Mouse (Mus musculus) heart, embryonic 16.5 days (tissue): ENCODE data around the gene Ebf3. TPM values are rescaled to one million over a fixed set of nuclear protein-coding genes. Genes with fewer than 3 reads are reported as not detected.

Source experiments
- ATAC-seq: fragments of 200-750 bp; cut with Nextera tagmentation; replicated peaks from 2 replicates; pipeline ENCODE4 v1.8.0; 2017; ENCODE audit warnings: moderate number of reproducible peaks; ENCODE audit not compliant: insufficient read depth, low FRiP score; ENCODE audit errors: extremely low read depth
- H3K27ac ChIP-seq: fragments of 300-500 bp; sonication (generic); 2 replicates; pipeline ENCODE4 v1.5.1; 2014; ENCODE audit warnings: mild to moderate bottlenecking, low read length, control low read depth, moderate library complexity
- H3K27me3 ChIP-seq: fragments of 300-500 bp; sonication (generic); 2 replicates; pipeline ENCODE4 v1.6.1; 2014; ENCODE audit warnings: low read length, mixed read lengths; ENCODE audit not compliant: control insufficient read depth, insufficient read depth
- H3K36me3 ChIP-seq: fragments of 300-500 bp; sonication (generic); 2 replicates; pipeline ENCODE4 v1.6.1; 2014; ENCODE audit not compliant: control insufficient read depth, insufficient read depth
- H3K4me1 ChIP-seq: fragments of 300-500 bp; sonication (generic); 2 replicates; pipeline ENCODE4 v1.6.1; 2014; ENCODE audit warnings: low read length, mixed read lengths; ENCODE audit not compliant: control insufficient read depth, insufficient read depth
- H3K4me2 ChIP-seq: fragments of 300-500 bp; sonication (generic); 2 replicates; pipeline ENCODE4 v1.6.1; 2014; ENCODE audit warnings: low read depth, mild to moderate bottlenecking, control low read depth, low read length
- H3K4me3 ChIP-seq: fragments of 300-500 bp; sonication (generic); 2 replicates; pipeline ENCODE4 v1.5.1; 2014; ENCODE audit warnings: mild to moderate bottlenecking, control low read depth, low read length
- H3K9ac ChIP-seq: fragments of 300-500 bp; sonication (generic); 2 replicates; pipeline ENCODE4 v1.6.1; 2014; ENCODE audit warnings: low read length, control low read depth
- H3K9me3 ChIP-seq: fragments of 300-500 bp; sonication (generic); replicated peaks from 2 replicates; pipeline ENCODE4 v1.6.1; 2016; ENCODE audit warnings: low read length; ENCODE audit not compliant: control insufficient read depth
- WGBS: fragments of 180-500 bp; shearing (Covaris S2); extraction: QIAGEN DNeasy Blood & Tissue Kit; methylation state at CpG from one replicate; pipeline ENCODE4 v1.1.7; 2014; 5-methylcytosine and 5-hydroxymethylcytosine counted together
- polyA plus RNA-seq: library from polyadenylated mRNA; unstranded; fragments of >200 nt; fragmentation: Nextera tagmentation; extraction: Ambion mirVana; gene quantifications from 2 replicates; pipeline ENCODE4 v1.2.1, GENCODE M21; 2015

Gene Ebf3
- polyA plus RNA-seq, 1 experiment from 2014 or later: 0.56 TPM

DNA sequence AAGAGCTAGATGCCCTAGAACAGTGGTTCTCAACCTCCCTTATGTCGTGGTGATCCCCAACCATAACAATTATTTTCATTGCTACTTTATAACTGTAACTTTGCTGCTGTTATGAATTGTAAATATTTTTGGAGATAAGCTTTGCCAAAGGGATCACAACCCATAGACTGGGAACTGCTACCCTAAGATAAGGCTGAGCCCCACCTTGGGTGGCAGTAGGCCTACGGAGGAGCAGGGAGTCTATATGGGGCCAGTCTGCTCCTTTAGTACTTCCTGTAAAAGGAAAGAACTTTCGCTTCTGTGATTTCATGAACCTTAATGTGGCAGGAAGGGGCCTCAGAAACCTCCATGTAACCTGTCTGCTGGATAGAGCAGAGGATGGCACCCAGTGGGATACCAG is 90.4 kb downstream of the Ebf3 start:
- WGBS: 87% methylated on average over 3 of the region's 3 CpGs
- H3K4me1 ChIP-seq: peaks cover 6% of the 10 kb centered on the region
- H3K36me3 ChIP-seq: no peaks in the 10 kb centered on the region
- H3K4me3 ChIP-seq: no peak overlapping the region
- ATAC-seq: no peak
- H3K27me3 ChIP-seq: no peaks in the 10 kb centered on the region
- no peak overlapping the region for H3K9ac ChIP-seq
- H3K4me2 ChIP-seq: no peak overlapping the region
- no peaks in the 10 kb centered on the region for H3K9me3 ChIP-seq
- no peak overlapping the region for H3K27ac ChIP-seq

DNA sequence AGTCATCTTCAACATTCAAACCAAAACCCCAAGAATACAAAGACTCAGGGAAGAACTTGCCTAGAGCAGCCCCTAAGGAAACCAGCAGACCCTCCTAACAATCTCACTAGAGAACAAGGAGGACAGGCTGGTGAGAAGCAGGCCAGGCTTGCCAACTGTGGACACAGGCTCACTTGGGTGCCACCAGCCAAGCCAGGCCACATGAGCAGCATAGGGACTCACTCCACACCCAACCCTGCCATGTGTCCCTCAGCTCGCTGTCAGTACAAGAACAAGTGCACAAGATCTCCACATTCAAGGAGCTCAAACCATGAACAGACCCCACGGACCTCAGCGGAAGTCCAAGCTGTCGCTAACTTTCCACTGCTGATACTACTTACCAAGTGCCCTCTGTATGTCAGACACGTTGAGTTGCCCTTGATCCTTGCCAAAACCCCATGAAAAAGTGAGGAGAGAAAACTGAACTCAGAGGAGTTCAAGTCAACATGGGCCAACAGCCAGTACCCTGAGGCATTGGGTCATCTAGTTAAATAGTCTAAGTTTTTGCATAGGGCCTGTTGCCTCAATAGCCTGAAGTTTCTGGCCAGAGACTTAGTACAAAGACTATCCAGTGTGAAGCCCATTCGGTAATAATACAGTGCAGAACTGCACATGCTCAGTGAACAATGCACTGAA is 91.3 kb downstream of the Ebf3 start:
- no peak overlapping the region for H3K9ac ChIP-seq
- peaks cover 6% of the 10 kb centered on the region for H3K4me1 ChIP-seq
- no peak overlapping the region for H3K4me2 ChIP-seq
- no peak overlapping the region for H3K4me3 ChIP-seq
- 79% methylated on average over 6 of the region's 6 CpGs for WGBS
- H3K9me3 ChIP-seq: no peaks in the 10 kb centered on the region
- ATAC-seq: no peak
- H3K27ac ChIP-seq: no peak overlapping the region
- H3K27me3 ChIP-seq: no peaks in the 10 kb centered on the region
- H3K36me3 ChIP-seq: no peaks in the 10 kb centered on the region

DNA sequence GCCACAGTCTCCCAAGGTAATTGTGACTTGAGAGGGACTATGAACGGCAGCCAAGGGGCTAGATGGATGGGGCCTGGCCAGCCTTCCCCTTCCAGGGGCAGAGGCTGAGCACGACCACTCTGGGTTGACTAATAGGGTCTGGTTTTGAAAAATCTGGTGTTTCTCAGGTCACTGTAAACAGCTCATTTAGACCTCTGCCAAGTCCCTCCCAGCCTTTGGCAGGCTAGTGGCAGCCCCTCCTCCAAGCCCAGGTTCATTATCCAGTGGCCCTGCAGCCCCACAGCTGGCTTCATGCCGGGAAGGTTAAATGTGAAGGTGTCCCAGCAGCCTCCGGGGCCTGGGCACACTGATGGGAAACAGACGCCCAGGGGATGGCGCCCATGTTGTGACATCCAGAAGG is 92.6 kb downstream of the Ebf3 start:
- WGBS: 24% methylated on average over 6 of the region's 6 CpGs
- H3K36me3 ChIP-seq: no peaks in the 10 kb centered on the region
- H3K27ac ChIP-seq: no peak overlapping the region
- H3K9ac ChIP-seq: no peak overlapping the region
- H3K4me2 ChIP-seq: no peak overlapping the region
- no peak overlapping the region for H3K4me3 ChIP-seq
- no peaks in the 10 kb centered on the region for H3K27me3 ChIP-seq
- ATAC-seq: no peak
- H3K9me3 ChIP-seq: no peaks in the 10 kb centered on the region
- H3K4me1 ChIP-seq: peaks cover 6% of the 10 kb centered on the region

DNA sequence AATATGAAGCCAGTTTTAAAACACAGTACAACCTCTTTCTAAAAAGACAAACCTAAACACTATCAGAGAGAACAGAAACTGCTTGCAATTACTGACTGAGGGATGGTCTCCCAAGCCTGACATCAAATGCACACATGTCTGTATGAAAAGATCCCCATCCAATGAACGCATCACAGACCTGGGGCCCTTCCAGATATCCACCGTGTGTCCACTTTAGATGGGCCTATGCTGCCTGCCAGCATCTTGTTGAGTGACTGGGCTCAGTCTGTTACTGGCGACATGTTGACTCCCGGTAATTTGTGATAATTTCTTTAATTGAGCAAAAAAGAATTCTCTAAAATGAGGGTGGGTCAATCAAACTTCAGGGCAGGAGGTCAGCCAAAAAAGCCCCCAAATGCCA is 93.8 kb downstream of the Ebf3 start:
- Histone ChIP-seq H3K9ac (no peak overlapping the region), H3K27me3 (no peaks in the 10 kb centered on the region), H3K9me3 (no peaks in the 10 kb centered on the region), H3K4me3 (no peak overlapping the region), H3K36me3 (no peaks in the 10 kb centered on the region), H3K27ac (no peak overlapping the region), H3K4me2 (no peak overlapping the region), H3K4me1 (peaks cover 6% of the 10 kb centered on the region)
- no peak for ATAC-seq
- WGBS: 75% methylated on average over 4 of the region's 4 CpGs

DNA sequence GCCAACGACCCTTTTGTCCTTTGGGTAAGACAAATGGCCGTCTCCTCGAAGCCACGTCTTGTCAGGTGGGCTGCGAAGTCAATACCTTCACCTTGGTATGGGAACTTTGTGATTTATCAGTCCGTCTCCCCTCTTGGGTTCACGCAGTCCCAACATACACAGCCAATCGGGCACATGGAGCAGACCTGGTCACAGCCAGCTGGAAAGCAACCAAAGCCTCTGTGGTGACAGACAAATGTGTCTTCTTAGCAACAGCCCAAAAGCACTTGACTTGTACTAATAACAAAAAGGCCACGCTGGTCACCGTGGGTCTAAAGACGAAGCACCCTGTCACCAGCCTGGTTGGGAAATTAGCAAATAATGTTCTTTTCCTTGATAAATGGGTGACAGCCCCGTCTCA is 95.5 kb downstream of the Ebf3 start:
- Histone ChIP-seq H3K27ac (no peak overlapping the region), H3K9ac (no peak overlapping the region), H3K27me3 (no peaks in the 10 kb centered on the region), H3K4me2 (no peak overlapping the region), H3K4me1 (peaks cover 6% of the 10 kb centered on the region), H3K36me3 (no peaks in the 10 kb centered on the region), H3K4me3 (no peak overlapping the region), H3K9me3 (no peaks in the 10 kb centered on the region)
- 79% methylated on average over 12 of the region's 12 CpGs for WGBS
- ATAC-seq: no peak

DNA sequence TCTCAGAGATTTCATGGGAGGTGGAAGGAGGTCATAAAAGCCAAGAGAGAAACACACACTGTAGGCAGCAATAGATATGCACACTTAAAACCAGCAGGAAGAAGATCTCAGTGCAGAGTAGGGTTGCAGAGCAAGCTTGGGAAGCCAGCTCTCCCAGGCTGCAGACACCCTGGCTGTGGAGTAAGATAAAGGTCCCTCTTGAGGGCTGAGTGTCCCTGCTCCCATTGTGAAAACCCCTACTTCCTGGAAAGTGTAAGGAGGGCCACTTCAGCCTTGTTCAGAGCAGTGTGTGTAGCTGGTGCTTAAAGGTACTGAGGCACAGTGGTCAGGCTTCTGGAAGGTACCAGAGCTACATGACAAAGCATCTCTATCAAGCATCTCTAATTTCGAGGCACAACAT is 100.8 kb downstream of the Ebf3 start:
- Histone ChIP-seq H3K4me1 (peaks cover 2% of the 10 kb centered on the region; the same call in 1 of the 2 replicates), H3K27ac (no peak overlapping the region), H3K4me2 (no peak overlapping the region), H3K9ac (no peak overlapping the region), H3K27me3 (no peaks in the 10 kb centered on the region), H3K36me3 (no peaks in the 10 kb centered on the region), H3K9me3 (no peaks in the 10 kb centered on the region), H3K4me3 (no peak overlapping the region)
- ATAC-seq: no peak
- WGBS: 77% methylated on average over 1 of the region's 1 CpGs

DNA sequence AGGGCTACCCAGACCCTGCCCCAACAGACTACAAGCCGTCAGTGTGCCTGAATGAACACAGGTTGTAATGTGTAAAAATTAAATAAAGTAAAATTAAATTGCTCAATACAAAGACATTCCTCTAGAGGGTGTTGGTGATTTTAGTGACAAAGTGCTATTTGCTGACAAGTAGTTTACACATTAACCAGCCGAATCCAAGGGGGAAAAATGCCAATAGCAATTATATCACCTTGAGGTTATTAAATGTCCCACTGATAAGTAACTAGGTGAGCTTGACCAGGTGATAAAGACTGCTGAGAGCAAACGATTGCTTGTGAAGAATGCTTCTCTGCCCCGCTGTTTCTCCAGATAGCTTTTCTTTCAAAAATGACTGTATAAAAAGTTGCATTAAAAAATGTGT is 102.9 kb downstream of the Ebf3 start:
- H3K9ac ChIP-seq: no peak overlapping the region
- H3K4me3 ChIP-seq: no peak overlapping the region
- WGBS: 51% methylated on average over 4 of the region's 4 CpGs
- ATAC-seq: no peak
- H3K27ac ChIP-seq: no peak overlapping the region
- no peaks in the 10 kb centered on the region for H3K9me3 ChIP-seq
- no peaks in the 10 kb centered on the region for H3K27me3 ChIP-seq
- H3K36me3 ChIP-seq: no peaks in the 10 kb centered on the region
- H3K4me2 ChIP-seq: no peak overlapping the region
- peaks cover 2% of the 10 kb centered on the region; the same call in 1 of the 2 replicates for H3K4me1 ChIP-seq

DNA sequence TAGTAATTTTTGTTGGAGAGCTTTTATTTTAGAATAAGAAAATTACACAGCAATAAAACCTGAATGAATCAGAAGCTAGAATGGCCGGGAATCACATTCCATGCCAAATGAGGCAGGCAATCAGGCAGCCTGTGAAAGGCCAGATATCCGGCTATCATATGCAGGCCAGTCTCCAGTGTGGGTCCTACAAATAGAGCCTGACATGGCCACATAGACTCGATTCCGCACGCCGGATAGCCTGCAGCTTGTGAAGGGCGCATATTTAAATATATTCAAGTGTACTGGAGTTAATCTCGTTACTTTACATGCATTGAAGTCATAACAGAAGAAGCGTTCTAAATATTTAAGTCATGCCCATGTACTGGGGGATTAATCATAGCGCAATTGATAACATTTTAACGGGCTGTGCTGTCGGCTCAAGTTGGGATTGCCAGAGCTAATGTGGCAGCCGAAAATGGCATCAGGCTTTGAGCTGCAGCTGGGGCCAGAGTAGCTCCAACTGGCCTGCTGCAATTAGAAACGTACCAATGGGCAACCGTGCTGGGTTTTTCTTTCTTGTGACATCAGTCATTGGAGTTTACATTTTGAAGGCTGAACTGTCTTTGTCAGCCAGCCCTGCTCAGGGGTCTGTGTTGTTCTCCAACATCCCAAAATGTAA is 104.4 kb downstream of the Ebf3 start:
- 63% methylated on average over 15 of the region's 15 CpGs for WGBS

DNA sequence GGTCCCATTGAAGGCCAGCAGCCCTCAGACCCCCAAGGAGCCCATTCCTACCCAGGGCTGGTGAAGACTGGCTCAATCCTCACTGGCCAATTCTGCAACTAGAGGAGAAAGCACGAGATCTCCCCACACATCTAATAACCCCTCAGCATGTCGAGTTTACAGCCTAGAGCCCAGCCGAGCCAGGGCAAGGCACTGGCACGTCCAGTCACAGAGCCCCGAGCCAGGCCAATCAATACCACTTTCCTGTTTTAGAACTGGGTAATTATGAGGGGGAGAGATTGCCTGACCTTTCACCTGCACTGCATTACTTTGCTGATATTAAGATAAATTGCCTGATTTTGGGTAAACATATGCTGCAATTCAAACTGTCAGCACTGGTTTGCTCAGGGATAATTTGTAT is 105.7 kb downstream of the Ebf3 start:
- H3K4me3 ChIP-seq: no peak overlapping the region
- H3K4me1 ChIP-seq: peaks cover 2% of the 10 kb centered on the region; the same call in 1 of the 2 replicates
- no peak overlapping the region for H3K9ac ChIP-seq
- H3K4me2 ChIP-seq: no peak overlapping the region
- no peaks in the 10 kb centered on the region for H3K36me3 ChIP-seq
- 65% methylated on average over 5 of the region's 5 CpGs for WGBS
- H3K9me3 ChIP-seq: no peaks in the 10 kb centered on the region
- no peaks in the 10 kb centered on the region for H3K27me3 ChIP-seq
- no peak overlapping the region for H3K27ac ChIP-seq
- no peak for ATAC-seq

More for the DNA sequence above, 104.4 kb downstream of the Ebf3 start:
- peaks cover 2% of the 10 kb centered on the region; the same call in 1 of the 2 replicates for H3K4me1 ChIP-seq
- no peak overlapping the region for H3K27ac ChIP-seq
- no peak overlapping the region for H3K4me3 ChIP-seq
- no peaks in the 10 kb centered on the region for H3K9me3 ChIP-seq
- ATAC-seq: no peak
- H3K4me2 ChIP-seq: no peak overlapping the region
- H3K9ac ChIP-seq: no peak overlapping the region
- H3K27me3 ChIP-seq: no peaks in the 10 kb centered on the region
- no peaks in the 10 kb centered on the region for H3K36me3 ChIP-seq
